Mouse (Mus musculus) forebrain, embryonic 15.5 days (tissue): ENCODE data around the gene Ing4. TPM values are rescaled to one million over a fixed set of nuclear protein-coding genes. Genes with fewer than 3 reads are reported as not detected.
A peak's percentile ranks its signal among the peaks of the same experiment; 100 is the strongest.
"Not testable (repeated sequence)": the region's sequence is repeated elsewhere in the genome, so short reads cannot be mapped to it uniquely, and the experiment has no call there.

Source experiments
- ATAC-seq: fragments of 200-750 bp; cut with Nextera tagmentation; replicated peaks from 2 replicates; pipeline ENCODE4 v1.8.0; 2017; ENCODE audit warnings: mild to moderate bottlenecking, moderate TSS enrichment, moderate library complexity
- H3K27ac ChIP-seq: fragments of 300-500 bp; sonication (generic); replicated peaks from 2 replicates; pipeline ENCODE4 v1.5.1; 2015; ENCODE audit warnings: mild to moderate bottlenecking, inconsistent platforms
- H3K27me3 ChIP-seq: fragments of 300-500 bp; sonication (generic); 2 replicates; pipeline ENCODE4 v1.6.1; 2015; ENCODE audit warnings: inconsistent platforms
- H3K36me3 ChIP-seq: fragments of 300-500 bp; sonication (generic); 2 replicates; pipeline ENCODE4 v1.6.1; 2015; ENCODE audit warnings: mild to moderate bottlenecking, inconsistent platforms
- H3K4me1 ChIP-seq: fragments of 300-500 bp; sonication (generic); 2 replicates; pipeline ENCODE4 v1.6.1; 2015; ENCODE audit warnings: inconsistent platforms
- H3K4me2 ChIP-seq: fragments of 300-500 bp; sonication (generic); replicated peaks from 2 replicates; pipeline ENCODE4 v1.6.1; 2015; ENCODE audit warnings: mild to moderate bottlenecking, inconsistent platforms
- H3K4me3 ChIP-seq: fragments of 300-500 bp; sonication (generic); 2 replicates; pipeline ENCODE4 v1.5.1; 2015; ENCODE audit warnings: mild to moderate bottlenecking, inconsistent platforms
- H3K9ac ChIP-seq: fragments of 300-500 bp; sonication (generic); replicated peaks from 2 replicates; pipeline ENCODE4 v1.6.1; 2015; ENCODE audit warnings: mild to moderate bottlenecking, inconsistent platforms
- H3K9me3 ChIP-seq: fragments of 300-500 bp; sonication (generic); 2 replicates; pipeline ENCODE4 v1.6.1; 2016; ENCODE audit warnings: inconsistent platforms
- WGBS: fragments of 180-500 bp; shearing (Covaris S2); methylation state at CpG from one replicate; pipeline ENCODE4 v1.1.7; 2015; ENCODE audit warnings: mixed read lengths; 5-methylcytosine and 5-hydroxymethylcytosine counted together
- polyA plus RNA-seq: library from polyadenylated mRNA; unstranded; fragments of >200 nt; fragmentation: Nextera tagmentation; extraction: Ambion mirVana; gene quantifications from 2 replicates; pipeline ENCODE4 v1.2.1, GENCODE M21; 2015

Gene Ing4
- polyA plus RNA-seq, 1 experiment from 2014 or later = 211 TPM

DNA sequence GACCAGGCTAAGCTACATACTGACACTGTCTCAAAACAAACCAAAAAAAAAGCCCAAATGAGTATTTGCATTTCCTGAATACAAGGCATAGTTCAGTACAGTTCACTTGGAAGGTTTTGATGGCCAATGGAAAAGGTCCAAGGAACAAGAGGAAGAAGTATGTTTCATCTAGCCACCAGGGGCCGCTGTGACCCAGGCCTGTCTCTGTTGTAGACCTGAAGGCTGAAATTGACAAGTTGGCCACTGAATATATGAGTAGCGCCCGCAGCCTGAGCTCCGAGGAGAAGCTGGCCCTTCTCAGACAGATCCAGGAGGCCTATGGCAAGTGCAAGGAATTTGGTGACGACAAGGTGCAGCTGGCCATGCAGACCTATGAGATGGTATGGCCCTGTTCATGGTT is 7.1 kb downstream of the Ing4 start:
- Histone ChIP-seq H3K27ac (0 out of 2 replicates have a peak overlapping the region, but pooled peaks have one; percentile 35), H3K4me3 (no peak overlapping the region), H3K4me2 (no peak overlapping the region), H3K9me3 (no peaks in the 10 kb centered on the region), H3K36me3 (peaks cover 75% of the 10 kb centered on the region), H3K9ac (no peak overlapping the region), H3K27me3 (no peaks in the 10 kb centered on the region), H3K4me1 (peaks cover 5% of the 10 kb centered on the region; the same call in 1 of the 2 replicates)
- peak; percentile 60 for ATAC-seq
- 28% methylated on average over 5 of the region's 5 CpGs for WGBS

DNA sequence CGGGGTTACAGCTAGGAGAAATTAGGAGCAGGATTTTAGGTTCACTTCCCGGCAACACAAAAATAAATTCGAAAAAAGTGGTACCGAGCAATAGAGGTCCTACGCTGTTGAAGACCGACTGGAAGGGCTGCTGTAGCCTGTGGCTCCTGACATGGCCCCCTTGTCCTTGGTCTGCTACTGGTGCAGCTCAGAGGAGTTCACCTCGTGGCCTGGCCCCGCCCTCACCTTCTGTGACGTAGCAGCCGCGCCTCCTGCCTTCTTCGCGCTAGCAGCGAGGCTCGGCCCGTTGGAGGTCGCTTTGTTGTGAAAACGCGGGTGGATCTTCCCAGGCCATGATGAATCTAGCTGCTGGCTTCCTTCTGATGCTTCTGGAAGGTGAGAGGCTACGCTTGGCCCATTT is 10.1 kb downstream of the Ing4 start, which contains the start of gene Acrbp:
TSS of gene Acrbp (plus strand) at position 12 of the 400 bp plus-strand sequence.
- Histone ChIP-seq H3K9ac (no peak within 1 kb of the TSS), H3K36me3 (peaks cover 90% of the 10 kb centered on the region), H3K4me3 (no peak within 1 kb of the TSS), H3K4me2 (no peak within 1 kb of the TSS), H3K27ac (no peak within 1 kb of the TSS), H3K27me3 (no peaks in the 10 kb centered on the region), H3K9me3 (no peaks in the 10 kb centered on the region), H3K4me1 (peaks cover 3% of the 10 kb centered on the region; the same call in 1 of the 2 replicates)
- no peak for ATAC-seq
- WGBS = 39% methylated on average over 20 of the region's 20 CpGs

DNA sequence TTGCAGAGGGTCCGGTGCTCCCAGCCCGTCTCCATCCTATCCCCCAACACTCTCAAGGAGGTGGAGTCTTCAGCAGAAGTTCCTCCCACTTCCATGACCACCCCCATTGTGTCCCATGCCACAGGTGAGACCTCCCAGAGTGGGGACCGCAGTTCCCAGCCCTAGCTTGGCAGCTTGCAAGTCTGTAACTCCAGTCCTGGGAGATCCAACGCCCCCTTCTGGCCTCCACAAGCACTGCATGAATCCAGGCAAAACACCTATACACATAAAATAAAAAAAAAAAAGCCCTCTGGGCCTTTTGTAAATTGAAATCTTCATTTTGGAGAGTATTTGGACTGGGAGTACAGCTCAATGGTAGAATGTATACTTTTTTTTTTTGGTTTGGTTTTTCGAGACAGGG is 11.7 kb downstream of the Ing4 start:
- 70% methylated on average over 5 of the region's 5 CpGs for WGBS
- no peaks in the 10 kb centered on the region for H3K9me3 ChIP-seq

DNA sequence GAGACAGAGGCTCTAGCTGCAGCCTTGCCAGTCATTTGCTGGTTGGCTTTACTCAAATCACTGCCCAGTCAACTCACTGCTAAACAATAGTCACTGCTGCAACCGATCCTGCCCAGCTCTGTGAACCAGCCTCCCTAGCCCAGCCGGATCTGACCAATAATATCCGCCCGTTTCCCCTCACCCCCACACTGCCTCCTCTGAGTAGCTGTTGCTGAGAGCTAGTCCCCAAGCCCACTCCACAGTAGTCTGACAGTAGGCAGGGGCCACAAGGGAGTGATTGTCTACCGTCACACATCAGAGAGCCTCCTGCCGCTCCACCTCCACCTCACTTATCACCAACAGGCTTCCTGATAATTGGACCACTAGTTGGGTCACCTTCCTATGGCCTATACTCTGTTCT is 21.9 kb downstream of the Ing4 start:
- no peak overlapping the region for H3K4me3 ChIP-seq
- no peak overlapping the region for H3K9ac ChIP-seq
- H3K27me3 ChIP-seq = no peaks in the 10 kb centered on the region
- ATAC-seq = no peak
- no peaks in the 10 kb centered on the region for H3K4me1 ChIP-seq
- 34% methylated on average over 6 of the region's 6 CpGs for WGBS
- no peaks in the 10 kb centered on the region for H3K9me3 ChIP-seq
- no peak overlapping the region for H3K4me2 ChIP-seq
- no peaks in the 10 kb centered on the region for H3K36me3 ChIP-seq
- H3K27ac ChIP-seq = no peak overlapping the region

More for the DNA sequence above, 11.7 kb downstream of the Ing4 start:
- no peak overlapping the region for H3K4me2 ChIP-seq
- ATAC-seq = no peak
- peaks cover 82% of the 10 kb centered on the region for H3K36me3 ChIP-seq
- H3K27ac ChIP-seq = no peak overlapping the region
- H3K9ac ChIP-seq = no peak overlapping the region
- H3K4me3 ChIP-seq = no peak overlapping the region
- H3K27me3 ChIP-seq = no peaks in the 10 kb centered on the region
- peaks cover 3% of the 10 kb centered on the region; the same call in 1 of the 2 replicates for H3K4me1 ChIP-seq

DNA sequence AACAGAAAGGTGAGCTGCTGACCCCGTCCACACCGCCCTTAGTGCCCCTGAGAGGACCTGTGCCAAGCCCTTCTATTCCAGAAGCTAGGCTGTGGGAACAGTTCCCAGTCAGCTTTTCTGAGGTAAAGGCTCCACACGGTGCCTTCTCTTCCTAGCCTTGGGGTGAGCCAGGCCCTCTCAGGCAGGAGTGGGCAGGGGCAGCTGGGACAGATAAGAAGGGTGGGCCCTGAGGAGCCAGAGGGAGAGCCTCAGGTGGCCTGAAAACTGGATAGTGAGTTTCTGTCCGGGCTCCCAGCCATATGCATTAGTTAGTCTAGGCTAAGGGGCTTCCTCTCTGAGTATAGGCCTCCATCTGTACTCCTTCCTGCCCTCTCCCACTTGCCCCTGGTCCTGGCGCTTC is 23.0 kb downstream of the Ing4 start:
- 73% methylated on average over 5 of the region's 5 CpGs for WGBS
- no peaks in the 10 kb centered on the region for H3K4me1 ChIP-seq
- no peak for ATAC-seq
- no peaks in the 10 kb centered on the region for H3K27me3 ChIP-seq
- no peak overlapping the region for H3K27ac ChIP-seq
- no peaks in the 10 kb centered on the region for H3K9me3 ChIP-seq
- H3K4me3 ChIP-seq = no peak overlapping the region
- no peak overlapping the region for H3K9ac ChIP-seq
- H3K36me3 ChIP-seq = no peaks in the 10 kb centered on the region
- no peak overlapping the region for H3K4me2 ChIP-seq

DNA sequence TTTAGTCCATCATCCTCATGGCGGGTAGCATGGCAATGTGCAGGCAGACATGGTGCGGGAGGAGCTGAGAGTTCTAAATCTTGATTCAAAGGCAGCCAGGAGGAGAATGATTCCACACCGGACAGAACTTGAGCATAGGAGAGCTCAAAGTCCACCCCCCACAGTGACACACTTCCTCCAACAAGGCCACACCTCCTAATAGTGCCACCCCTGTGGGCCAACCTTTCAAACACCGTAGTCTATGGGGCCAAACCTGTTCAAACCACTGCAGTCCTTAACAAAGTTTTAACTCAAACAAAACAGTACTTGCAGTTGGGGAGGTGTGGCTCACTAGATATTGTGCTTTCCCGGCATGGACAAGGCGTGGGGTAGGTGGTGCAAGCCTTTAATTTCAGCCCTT is 24.3 kb downstream of the Ing4 start:
- H3K4me1 ChIP-seq = no peaks in the 10 kb centered on the region
- ATAC-seq = no peak
- 80% methylated on average over 6 of the region's 6 CpGs for WGBS

DNA sequence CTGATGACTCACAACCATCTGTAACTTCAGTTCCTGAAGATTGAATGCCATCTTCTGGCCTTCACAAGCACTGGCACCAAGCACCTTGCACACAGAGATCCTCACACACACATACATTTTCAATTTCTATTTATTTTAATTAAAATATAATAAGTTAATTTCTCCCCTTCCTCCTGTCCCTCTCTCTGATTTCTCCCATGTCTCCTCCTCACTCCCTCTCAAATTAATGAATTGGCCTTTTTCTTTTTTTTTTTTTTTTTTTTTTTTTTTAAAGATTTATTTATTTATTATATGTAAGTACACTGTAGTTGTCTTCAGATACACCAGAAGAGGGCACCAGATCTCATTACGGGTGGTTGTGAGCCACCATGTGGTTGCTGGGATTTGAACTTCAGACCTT is 25.7 kb downstream of the Ing4 start:
- H3K27me3 ChIP-seq, H3K9ac ChIP-seq, H3K4me3 ChIP-seq, H3K4me2 ChIP-seq, H3K4me1 ChIP-seq, H3K27ac ChIP-seq, H3K36me3 ChIP-seq, ATAC-seq, H3K9me3 ChIP-seq: not testable (repeated sequence)
- no CpG with 5 or more reads among the region's 1 CpGs for WGBS

More for the DNA sequence above, 24.3 kb downstream of the Ing4 start:
- Histone ChIP-seq H3K9ac (no peak overlapping the region), H3K9me3 (no peaks in the 10 kb centered on the region), H3K36me3 (no peaks in the 10 kb centered on the region), H3K4me3 (no peak overlapping the region), H3K27ac (no peak overlapping the region), H3K27me3 (no peaks in the 10 kb centered on the region), H3K4me2 (no peak overlapping the region)

DNA sequence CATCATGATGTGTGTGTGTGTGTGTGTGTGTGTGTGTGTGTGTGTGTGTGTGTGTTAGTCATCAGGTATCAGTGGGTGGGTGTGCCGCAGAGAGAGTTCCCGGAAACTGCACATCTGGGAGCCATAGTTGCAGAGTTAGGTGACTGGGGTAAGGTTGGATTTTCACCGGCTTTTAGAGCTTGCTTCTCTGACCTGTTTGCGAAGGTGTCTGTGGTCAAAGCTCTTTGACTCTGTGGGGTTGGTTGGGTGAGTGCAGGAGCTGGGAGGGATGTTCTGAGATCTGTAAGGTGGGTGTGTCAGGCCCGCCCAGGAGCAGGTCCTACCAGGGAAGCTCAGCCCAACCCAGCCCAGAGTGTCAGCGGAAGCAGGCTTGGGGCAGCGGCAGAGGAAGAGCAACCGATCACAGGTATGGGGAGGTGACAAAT is 28.0 kb downstream of the Ing4 start, which contains the start of gene Lpar5:
TSS of gene Lpar5 (plus strand) at position 350 of the 425 bp plus-strand sequence.
- H3K4me3 ChIP-seq = no peak within 1 kb of the TSS
- no peaks in the 10 kb centered on the region for H3K27me3 ChIP-seq
- no peaks in the 10 kb centered on the region for H3K9me3 ChIP-seq
- H3K9ac ChIP-seq = no peak within 1 kb of the TSS
- no peak within 1 kb of the TSS for H3K27ac ChIP-seq
- H3K4me2 ChIP-seq = no peak within 1 kb of the TSS
- ATAC-seq = no peak
- WGBS = 71% methylated on average over 8 of the region's 8 CpGs
- peaks cover 20% of the 10 kb centered on the region for H3K4me1 ChIP-seq
- no peaks in the 10 kb centered on the region for H3K36me3 ChIP-seq

DNA sequence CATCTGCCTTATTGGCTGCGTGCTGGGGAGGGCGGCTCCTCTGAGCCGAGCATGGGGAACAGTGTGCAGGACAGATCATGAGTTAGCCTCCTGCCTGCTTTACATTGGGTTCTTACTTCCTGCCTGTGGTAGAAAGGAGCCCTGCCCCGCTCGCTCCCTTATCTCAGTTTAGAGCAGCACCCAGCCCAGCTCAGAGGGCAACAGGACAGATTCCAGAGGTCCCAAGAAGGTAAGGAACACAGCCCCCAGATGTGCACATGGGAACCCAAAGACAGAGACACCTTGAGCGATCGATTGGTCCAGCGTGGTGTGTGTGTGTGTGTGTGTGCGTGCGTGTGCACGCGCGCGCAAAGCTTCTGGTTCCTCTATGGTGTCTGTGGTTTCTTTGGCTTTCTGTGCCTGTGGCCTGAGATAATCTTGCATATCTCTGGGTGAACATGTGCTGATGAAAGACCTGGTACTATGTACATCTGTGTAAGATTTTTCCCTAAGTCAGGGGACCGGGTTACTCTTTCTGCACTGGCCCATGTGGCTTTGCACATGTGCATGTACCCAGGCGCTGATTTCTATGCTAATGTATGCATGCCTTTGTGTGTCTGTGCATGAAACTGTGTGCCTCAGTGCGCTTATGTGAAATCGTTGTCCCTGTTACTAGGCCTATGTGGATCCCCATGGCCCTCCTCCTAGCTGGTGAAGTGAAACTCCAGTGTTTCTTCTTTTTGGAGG is 31.8 kb downstream of the Ing4 start:
- Histone ChIP-seq H3K4me3 (no peak overlapping the region), H3K27ac (peak overlapping the region; percentile 97), H3K27me3 (no peaks in the 10 kb centered on the region), H3K4me1 (peaks cover 25% of the 10 kb centered on the region), H3K9me3 (no peaks in the 10 kb centered on the region), H3K36me3 (no peaks in the 10 kb centered on the region), H3K9ac (0 out of 2 replicates have a peak overlapping the region, but pooled peaks have one; percentile 3), H3K4me2 (peak overlapping the region; percentile 21; the same call in 1 of the 2 replicates)
- peak; percentile 94 for ATAC-seq
- 70% methylated on average over 18 of the region's 18 CpGs for WGBS

DNA sequence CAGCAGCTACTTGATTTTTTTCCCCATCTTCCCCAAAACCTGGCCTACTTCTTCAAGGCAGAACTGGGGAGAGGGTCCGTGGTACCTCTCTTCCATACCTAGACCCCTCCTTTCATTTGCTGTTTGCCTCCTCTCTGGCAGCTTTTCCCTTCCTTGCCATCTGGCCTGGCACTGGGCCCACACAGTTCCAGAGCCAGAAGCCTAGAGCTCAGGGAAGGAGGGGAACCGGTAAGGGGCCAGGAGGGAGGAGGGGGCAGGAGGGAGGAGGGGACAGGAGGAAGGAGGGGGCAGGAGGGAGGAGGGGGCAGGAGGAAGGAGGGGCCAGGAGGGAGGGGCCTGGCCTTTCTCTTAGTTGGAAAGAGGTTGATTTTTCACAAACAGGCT is 32.3 kb downstream of the Ing4 start:
- Histone ChIP-seq H3K9ac (0 out of 2 replicates have a peak overlapping the region, but pooled peaks have one; percentile 3), H3K4me2 (peak overlapping the region; percentile 21; the same call in 1 of the 2 replicates), H3K27me3 (no peaks in the 10 kb centered on the region), H3K27ac (peak overlapping the region; percentile 97), H3K36me3 (no peaks in the 10 kb centered on the region), H3K4me3 (no peak overlapping the region), H3K9me3 (no peaks in the 10 kb centered on the region), H3K4me1 (peaks cover 25% of the 10 kb centered on the region)
- ATAC-seq = peak; percentile 83
- WGBS = 15% methylated on average over 2 of the region's 2 CpGs

DNA sequence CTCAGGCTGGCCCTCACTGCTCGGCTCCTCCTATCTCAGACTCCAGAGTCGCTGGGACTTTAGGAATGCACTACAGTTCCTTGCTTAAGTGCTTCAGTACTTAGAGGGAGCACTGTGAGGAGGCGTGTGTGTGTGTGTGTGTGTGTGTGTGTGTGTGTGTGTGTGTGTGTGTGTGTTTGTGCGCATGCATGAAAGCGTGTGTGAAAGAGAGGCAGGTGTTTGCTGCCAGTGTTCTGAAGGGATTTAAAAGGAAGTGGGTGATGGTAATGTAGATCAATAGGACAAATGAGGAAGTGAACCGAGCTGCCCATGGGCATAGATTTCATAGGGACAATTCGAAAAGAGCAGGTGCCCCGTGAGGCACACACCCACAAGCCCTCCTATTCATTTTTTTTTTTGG is 34.3 kb downstream of the Ing4 start:
- Histone ChIP-seq H3K4me3 (no peak overlapping the region), H3K27me3 (0 out of 2 replicates have a peak, but pooled peaks cover 2% of the 10 kb centered on the region), H3K27ac (no peak overlapping the region), H3K9me3 (no peaks in the 10 kb centered on the region), H3K4me1 (peaks cover 25% of the 10 kb centered on the region), H3K4me2 (no peak overlapping the region), H3K36me3 (no peaks in the 10 kb centered on the region), H3K9ac (no peak overlapping the region)
- WGBS = 57% methylated on average over 8 of the region's 8 CpGs
- ATAC-seq = no peak

DNA sequence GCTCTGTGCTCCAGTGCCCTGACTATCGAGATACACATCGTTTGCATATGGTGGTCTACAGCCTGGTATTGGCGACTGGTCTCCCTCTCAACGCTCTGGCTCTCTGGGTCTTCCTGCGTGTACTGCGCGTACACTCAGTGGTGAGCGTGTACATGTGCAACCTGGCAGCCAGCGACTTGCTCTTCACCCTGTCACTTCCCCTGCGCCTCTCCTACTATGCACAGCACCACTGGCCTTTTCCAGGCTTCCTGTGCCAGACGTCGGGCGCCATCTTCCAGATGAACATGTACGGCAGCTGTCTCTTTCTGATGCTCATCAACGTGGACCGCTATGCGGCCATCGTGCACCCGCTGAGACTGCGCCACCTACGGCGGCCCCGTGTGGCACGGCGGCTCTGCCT is 41.8 kb downstream of the Ing4 start:
- 20% methylated on average over 25 of the region's 25 CpGs for WGBS
- ATAC-seq = no peak
- H3K9ac ChIP-seq = peak overlapping the region; percentile 38
- H3K27me3 ChIP-seq = 0 out of 2 replicates have a peak, but pooled peaks cover 2% of the 10 kb centered on the region
- H3K36me3 ChIP-seq = no peaks in the 10 kb centered on the region
- peak overlapping the region; percentile 41 for H3K4me3 ChIP-seq
- no peaks in the 10 kb centered on the region for H3K9me3 ChIP-seq
- peak overlapping the region; percentile 83 for H3K27ac ChIP-seq
- H3K4me2 ChIP-seq = peak overlapping the region; percentile 54
- H3K4me1 ChIP-seq = peaks cover 13% of the 10 kb centered on the region; the same call in 1 of the 2 replicates
